Mouse (Mus musculus) cerebellum, adult 2 months (tissue): ENCODE measurements around the gene Extl2. TPM values are rescaled to one million over a fixed set of nuclear protein-coding genes. Genes with fewer than 3 reads are reported as not detected.

Source experiments
- DNase-seq, 2 experiments: peaks; one replicate each; pipeline ENCODE4 v3.0.0; 2021
- H3K27ac ChIP-seq: fragments of 200-500 bp; 2 replicates; pipeline ENCODE4 v1.5.1; 2012; ENCODE audit warnings: low read length, control low read depth, inconsistent platforms; ENCODE audit not compliant: insufficient read depth
- H3K27me3 ChIP-seq: fragments of 200-500 bp; 2 replicates; pipeline ENCODE4 v1.6.1; 2012; ENCODE audit warnings: inconsistent platforms, mild to moderate bottlenecking, low read length, moderate library complexity; ENCODE audit not compliant: control insufficient read depth, insufficient read depth
- H3K4me1 ChIP-seq: fragments of 200-500 bp; 2 replicates; pipeline ENCODE4 v1.6.1; 2011; ENCODE audit warnings: low read length; ENCODE audit not compliant: control insufficient read depth, insufficient read depth
- H3K4me3 ChIP-seq: fragments of 200-500 bp; replicated peaks from 2 replicates; pipeline ENCODE3; 2011; ENCODE audit warnings: mild to moderate bottlenecking, low read depth, low read length, control low read depth; ENCODE audit not compliant: insufficient read depth
- CTCF ChIP-seq: fragments of 200-500 bp; IDR thresholded peaks from 2 replicates; pipeline ENCODE4 v1.5.1; 2011; ENCODE audit warnings: low read depth, mild to moderate bottlenecking, control low read depth, low read length, moderate library complexity, borderline replicate concordance; ENCODE audit not compliant: insufficient read depth
- POLR2A ChIP-seq: fragments of 200-500 bp; IDR thresholded peaks from 2 replicates; pipeline ENCODE4 v1.6.1; 2011; ENCODE audit warnings: low read length, control low read depth, borderline replicate concordance; ENCODE audit not compliant: insufficient read depth
- WGBS: fragments of 180-500 bp; shearing (Covaris S2); methylation state at CpG from one replicate; pipeline ENCODE4 v1.1.7; 2018; 5-methylcytosine and 5-hydroxymethylcytosine counted together
- polyA plus RNA-seq: library from polyadenylated mRNA; depleted of rRNA; stranded (reverse); fragments of >200 nt; gene quantifications from 2 replicates; pipeline ENCODE4 v1.2.3, GENCODE M21; 2012

Extl2 gene
- polyA plus RNA-seq, 1 experiment: 70.0 TPM

- TF ChIP-seq POLR2A: no peak
- no peak for TF ChIP-seq CTCF
- no peaks in the 10 kb centered on the region for H3K27me3 ChIP-seq
- peaks cover 8% of the 10 kb centered on the region for H3K4me1 ChIP-seq
- peak in 1 of 2 experiments; percentile 9 for DNase-seq
- WGBS: 50% methylated on average over 6 of the region's 6 CpGs
- no peak overlapping the region for H3K4me3 ChIP-seq
- no peak overlapping the region for H3K27ac ChIP-seq
Measured at GRCm38 (mm10) chr3:116033218-116033870, 26.1 kb downstream of the Extl2 start.

GRCm38 (mm10) chr3:116033871-116034222 is 26.6 kb downstream of the Extl2 start:
- DNase-seq: peak in 1 of 2 experiments; percentile 33
- H3K4me1 ChIP-seq: peaks cover 7% of the 10 kb centered on the region
- TF ChIP-seq CTCF (peak; percentile 36; the same call in 1 of the 2 replicates), POLR2A (no peak)
- no peaks in the 10 kb centered on the region for H3K27me3 ChIP-seq
- WGBS: 55% methylated on average over 3 of the region's 3 CpGs
- H3K4me3 ChIP-seq: no peak overlapping the region
- no peak overlapping the region for H3K27ac ChIP-seq

GRCm38 (mm10) chr3:116040776-116041175 is 33.5 kb downstream of the Extl2 start:
- TF ChIP-seq CTCF: no peak; the same call in 1 of the 2 replicates
- TF ChIP-seq POLR2A: no peak
- H3K4me1 ChIP-seq: no peaks in the 10 kb centered on the region
- no peak for DNase-seq
- WGBS: 79% methylated on average over 3 of the region's 3 CpGs
- no peak overlapping the region for H3K4me3 ChIP-seq
- H3K27ac ChIP-seq: no peak overlapping the region
- H3K27me3 ChIP-seq: no peaks in the 10 kb centered on the region

- WGBS: 56% methylated on average over 2 of the region's 2 CpGs
Measured at GRCm38 (mm10) chr3:116046000-116046399, 38.7 kb downstream of the Extl2 start.

GRCm38 (mm10) chr3:116047034-116047433 is 39.8 kb downstream of the Extl2 start:
- H3K4me3 ChIP-seq: no peak overlapping the region
- TF ChIP-seq POLR2A (no peak), CTCF (no peak)
- WGBS: 35% methylated on average over 5 of the region's 5 CpGs
- no peak overlapping the region for H3K27ac ChIP-seq
- H3K4me1 ChIP-seq: no peaks in the 10 kb centered on the region
- no peak for DNase-seq
- no peaks in the 10 kb centered on the region for H3K27me3 ChIP-seq

More at GRCm38 (mm10) chr3:116046000-116046399, 38.7 kb downstream of the Extl2 start:
- Histone ChIP-seq H3K4me3 (no peak overlapping the region), H3K27me3 (no peaks in the 10 kb centered on the region), H3K4me1 (no peaks in the 10 kb centered on the region), H3K27ac (no peak overlapping the region)
- DNase-seq: no peak
- TF ChIP-seq POLR2A (no peak), CTCF (no peak)

GRCm38 (mm10) chr3:116057078-116057477 is 49.8 kb downstream of the Extl2 start:
- Histone ChIP-seq H3K4me3 (no peak overlapping the region), H3K27ac (no peak overlapping the region), H3K4me1 (no peaks in the 10 kb centered on the region), H3K27me3 (no peaks in the 10 kb centered on the region)
- WGBS: 44% methylated on average over 6 of the region's 6 CpGs
- no peak for DNase-seq
- TF ChIP-seq CTCF (no peak), POLR2A (no peak)

- no peaks in the 10 kb centered on the region for H3K27me3 ChIP-seq
- 35% methylated on average over 5 of the region's 5 CpGs for WGBS
- H3K4me1 ChIP-seq: no peaks in the 10 kb centered on the region
- H3K4me3 ChIP-seq: no peak overlapping the region
- TF ChIP-seq CTCF (no peak), POLR2A (no peak)
- H3K27ac ChIP-seq: no peak overlapping the region
- no peak for DNase-seq
Measured at GRCm38 (mm10) chr3:116060320-116060719, 53.1 kb downstream of the Extl2 start.

GRCm38 (mm10) chr3:116062141-116062540 is 54.9 kb downstream of the Extl2 start:
- DNase-seq: no peak
- TF ChIP-seq POLR2A: no peak
- no peak for TF ChIP-seq CTCF
- no peaks in the 10 kb centered on the region for H3K27me3 ChIP-seq
- WGBS: 93% methylated on average over 2 of the region's 2 CpGs
- H3K4me1 ChIP-seq: no peaks in the 10 kb centered on the region
- H3K4me3 ChIP-seq: no peak overlapping the region
- no peak overlapping the region for H3K27ac ChIP-seq

- WGBS: 72% methylated on average over 2 of the region's 2 CpGs
- Histone ChIP-seq H3K27me3 (no peaks in the 10 kb centered on the region), H3K4me3 (no peak overlapping the region), H3K4me1 (no peaks in the 10 kb centered on the region), H3K27ac (no peak overlapping the region)
- no peak for DNase-seq
- TF ChIP-seq POLR2A: no peak
- no peak for TF ChIP-seq CTCF
Measured at GRCm38 (mm10) chr3:116072584-116072983, 65.3 kb downstream of the Extl2 start.
